Mouse (Mus musculus): ENCODE measurements around the gene Fgfr2.

Fgfr2 gene

DNA sequence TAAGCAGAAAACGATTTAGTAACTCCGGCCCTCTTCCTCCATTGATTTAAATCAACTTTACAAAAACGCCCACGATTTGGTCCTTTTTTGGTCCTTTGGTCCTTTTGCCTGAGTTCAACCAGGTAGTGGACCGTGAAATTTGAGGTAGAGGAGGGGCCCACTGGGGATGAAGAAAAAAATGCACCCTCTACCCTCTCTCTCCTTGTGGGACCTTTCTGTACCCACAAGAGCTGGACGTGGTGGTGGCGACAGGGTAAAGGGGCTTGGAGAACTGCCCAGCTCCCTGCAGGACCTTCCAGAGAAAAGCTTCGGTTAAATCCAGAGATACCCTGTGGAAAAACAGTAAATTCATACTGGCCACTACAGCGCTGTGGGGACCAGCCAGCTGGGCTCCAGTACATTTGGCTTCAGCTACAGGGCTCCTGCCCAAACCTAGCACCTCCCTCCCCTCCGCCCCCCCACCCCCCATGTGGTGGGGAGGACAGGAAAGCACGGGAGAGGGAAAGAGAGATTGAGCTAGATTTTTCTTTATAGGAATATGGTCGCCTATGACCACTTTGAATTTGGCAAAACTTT is 2185.8 kb downstream of the Fgfr2 start:
- CTCF ChIA-PET: no interaction called here

DNA sequence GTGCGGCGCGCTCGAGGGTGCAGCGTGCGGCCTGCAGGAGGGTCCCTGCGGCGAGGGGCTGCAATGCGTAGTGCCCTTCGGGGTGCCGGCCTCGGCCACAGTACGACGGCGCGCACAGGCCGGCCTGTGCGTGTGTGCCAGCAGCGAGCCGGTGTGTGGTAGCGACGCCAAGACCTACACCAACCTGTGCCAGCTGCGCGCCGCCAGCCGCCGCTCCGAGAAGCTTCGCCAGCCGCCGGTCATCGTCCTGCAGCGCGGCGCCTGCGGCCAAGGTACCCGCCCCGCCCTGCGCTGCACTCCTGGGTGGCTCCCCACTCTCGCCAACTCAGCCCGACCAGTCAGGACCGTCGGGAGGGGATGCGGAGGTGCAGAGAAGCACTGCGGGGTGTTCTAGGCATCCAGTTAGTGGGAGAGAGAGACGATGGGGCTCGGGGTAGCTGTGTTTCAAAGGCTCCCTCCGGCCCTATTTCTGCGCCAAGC is 2186.6 kb downstream of the Fgfr2 start:
- CTCF ChIA-PET: no interaction called here

DNA sequence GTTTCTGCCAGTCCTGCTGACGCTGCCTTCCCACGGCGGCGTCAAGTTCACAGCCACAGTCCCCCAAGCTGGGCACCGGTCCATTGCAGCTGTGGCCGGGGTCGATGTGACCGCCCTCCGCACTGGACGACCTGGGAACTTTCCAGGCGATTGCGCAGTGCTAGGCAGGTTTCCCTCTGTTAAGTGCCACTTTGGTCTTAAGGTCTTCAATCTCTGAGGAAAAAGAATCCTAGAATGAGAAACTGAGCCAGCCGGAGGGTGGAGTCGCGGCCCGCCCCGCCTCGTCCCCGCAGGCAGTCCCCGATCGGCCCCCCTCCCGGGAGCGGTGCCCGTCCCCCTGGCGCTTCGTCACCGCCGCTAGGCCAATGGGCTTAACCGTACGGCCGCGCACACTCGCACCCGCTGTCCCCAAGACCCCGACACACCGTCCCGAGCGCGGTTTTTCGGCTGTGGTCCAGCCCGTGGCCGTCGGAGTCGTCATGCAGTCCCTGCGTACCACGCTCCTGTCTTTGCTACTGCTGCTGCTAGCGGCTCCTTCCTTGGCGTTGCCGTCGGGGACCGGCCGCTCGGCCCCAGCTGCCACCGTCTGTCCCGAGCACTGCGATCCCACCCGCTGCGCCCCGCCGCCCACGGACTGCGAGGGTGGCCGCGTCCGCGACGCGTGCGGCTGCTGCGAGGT is 2187.2 kb downstream of the Fgfr2 start, which contains the start of gene Htra1:
Gene Htra1 (plus strand): TSS at position 319 of the 679 bp plus-strand sequence.
- CTCF ChIA-PET: no interaction called here

DNA sequence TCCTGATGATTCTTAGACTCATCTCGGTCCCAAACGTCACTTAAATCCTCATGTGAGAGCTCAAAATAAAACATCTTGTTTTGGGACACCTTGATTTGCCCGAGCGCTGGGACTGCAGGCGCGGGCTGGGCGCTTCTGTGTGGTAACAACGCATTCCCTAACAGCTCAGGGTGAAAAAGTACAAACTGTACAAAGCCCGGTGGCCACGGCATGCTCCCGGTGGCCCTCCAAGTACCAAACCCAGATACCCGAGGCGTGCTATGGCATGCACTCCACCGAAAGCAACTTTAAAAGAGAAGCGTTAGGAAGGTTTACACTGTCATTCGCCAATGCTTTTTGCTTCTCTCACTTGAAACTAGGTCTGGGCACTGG is 2187.7 kb downstream of the Fgfr2 start:
- CTCF ChIA-PET: no interaction called here

DNA sequence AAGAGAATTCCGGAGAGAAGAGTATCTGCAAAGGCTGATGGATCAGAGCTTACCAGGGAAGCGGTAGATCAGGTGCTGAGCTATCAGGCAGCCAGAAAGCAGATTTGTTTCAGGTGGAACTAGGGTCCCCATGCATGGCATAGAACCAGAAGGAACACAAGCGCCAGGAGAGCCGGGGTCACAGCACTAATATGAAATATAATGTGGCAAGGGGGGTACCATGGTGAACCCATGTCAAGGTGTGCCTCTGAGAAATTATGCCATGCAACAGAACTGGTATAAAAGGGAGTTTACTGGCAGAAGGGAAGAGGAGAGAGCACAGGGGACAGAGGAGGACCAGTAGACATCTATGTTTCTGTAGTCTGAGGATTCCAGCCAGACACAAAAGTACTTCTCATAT is 2188.5 kb downstream of the Fgfr2 start:
- CTCF ChIA-PET: no interaction called here

DNA sequence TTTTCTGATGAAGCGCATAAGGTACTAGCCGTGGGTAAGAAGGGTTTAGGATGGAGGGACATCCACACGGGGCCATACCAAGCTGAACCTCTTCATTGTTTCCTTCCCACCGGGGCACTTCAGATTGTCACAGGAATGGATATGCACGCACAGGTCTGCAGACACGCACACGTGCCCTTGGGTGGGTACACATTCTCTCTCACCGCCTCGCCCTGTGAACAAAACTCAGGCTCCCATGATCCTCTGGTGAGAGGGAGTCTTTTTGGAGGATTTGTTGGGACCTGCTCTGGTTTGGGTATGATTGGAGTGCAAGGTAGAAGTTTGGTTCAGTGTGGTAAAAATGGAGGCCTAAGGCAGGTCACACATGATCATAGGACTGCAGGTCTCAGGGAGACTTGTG is 2190.2 kb downstream of the Fgfr2 start:
- CTCF ChIA-PET: no interaction called here

DNA sequence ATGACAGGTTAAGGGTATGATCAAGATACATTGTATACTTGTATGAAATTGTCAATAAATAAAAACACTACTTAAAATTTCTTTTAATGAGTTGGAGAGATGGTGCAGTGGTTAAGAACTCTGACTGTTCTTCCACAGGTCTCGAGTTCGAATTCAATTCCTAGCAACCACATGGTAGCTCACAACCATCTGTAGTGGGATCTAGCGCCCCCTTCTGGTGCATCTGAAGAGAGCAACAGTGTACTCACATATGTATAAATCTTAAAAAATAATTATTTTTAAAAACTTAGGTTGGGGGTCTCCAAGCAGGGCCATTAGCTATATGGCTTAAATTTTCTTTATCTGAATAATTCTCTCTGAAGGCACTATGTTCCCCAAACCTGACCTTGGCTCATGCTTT is 2192.7 kb downstream of the Fgfr2 start:
- CTCF ChIA-PET: interaction anchor here (1.0 kb wide), 1 partner anchor 168 kb away, joined by 3 read pairs; no protein-coding TSS in a partner anchor

DNA sequence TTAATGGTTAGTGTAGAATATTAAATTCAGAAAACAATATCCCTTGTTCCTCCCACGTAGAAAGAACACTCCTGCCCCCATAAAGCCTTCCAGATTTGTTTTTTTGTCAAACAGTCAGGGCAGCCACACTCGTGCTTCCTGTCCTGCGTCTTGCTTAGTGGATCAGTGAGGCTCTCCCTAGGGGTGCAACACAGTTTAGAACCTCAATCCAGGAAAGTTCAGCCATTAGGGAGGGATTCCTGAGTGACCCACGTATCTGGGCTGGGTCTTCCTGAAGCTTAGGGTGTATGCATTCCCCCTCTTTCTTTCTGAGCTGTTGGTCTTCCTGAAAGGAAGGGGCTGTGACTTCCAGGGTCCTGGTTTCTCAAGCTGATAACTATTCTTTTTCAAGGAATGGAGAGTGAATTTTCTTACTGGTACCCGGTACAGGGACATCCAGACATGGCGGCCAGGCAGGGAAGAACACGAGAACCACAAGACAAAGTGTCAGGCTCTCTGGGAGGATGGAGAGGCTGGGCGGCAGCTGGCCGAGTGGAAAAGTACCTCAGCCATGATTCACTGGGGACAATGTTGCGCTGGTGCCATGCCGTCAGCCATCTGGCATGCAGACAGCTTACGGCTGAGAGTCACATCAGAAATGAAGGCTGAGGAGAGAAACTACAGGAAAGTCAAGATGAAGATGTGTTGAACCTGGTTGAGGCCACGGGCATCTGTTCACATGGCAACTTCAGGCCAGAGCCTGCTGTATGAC is 2200.0 kb downstream of the Fgfr2 start:
- CTCF ChIA-PET: no interaction called here

DNA sequence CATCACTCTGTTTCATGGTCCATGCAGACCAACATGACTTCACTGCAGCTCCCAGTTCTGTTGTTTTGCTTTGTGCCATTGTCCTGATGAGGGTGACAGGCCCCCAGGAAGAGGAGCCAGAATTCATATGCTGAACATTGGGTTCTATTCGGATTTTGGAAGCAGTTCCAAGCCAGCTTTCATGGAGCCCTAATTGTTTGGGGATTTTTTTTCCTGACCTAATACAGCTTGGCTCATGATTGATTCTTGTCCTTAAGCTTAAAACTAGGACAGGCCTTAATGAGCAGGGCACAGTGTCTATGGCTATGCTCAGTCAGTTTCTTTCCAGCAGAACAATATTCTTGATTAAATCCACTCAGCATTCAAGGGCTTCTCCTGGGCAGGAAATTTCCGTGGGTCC is 2204.9 kb downstream of the Fgfr2 start:
- CTCF ChIA-PET: no interaction called here

DNA sequence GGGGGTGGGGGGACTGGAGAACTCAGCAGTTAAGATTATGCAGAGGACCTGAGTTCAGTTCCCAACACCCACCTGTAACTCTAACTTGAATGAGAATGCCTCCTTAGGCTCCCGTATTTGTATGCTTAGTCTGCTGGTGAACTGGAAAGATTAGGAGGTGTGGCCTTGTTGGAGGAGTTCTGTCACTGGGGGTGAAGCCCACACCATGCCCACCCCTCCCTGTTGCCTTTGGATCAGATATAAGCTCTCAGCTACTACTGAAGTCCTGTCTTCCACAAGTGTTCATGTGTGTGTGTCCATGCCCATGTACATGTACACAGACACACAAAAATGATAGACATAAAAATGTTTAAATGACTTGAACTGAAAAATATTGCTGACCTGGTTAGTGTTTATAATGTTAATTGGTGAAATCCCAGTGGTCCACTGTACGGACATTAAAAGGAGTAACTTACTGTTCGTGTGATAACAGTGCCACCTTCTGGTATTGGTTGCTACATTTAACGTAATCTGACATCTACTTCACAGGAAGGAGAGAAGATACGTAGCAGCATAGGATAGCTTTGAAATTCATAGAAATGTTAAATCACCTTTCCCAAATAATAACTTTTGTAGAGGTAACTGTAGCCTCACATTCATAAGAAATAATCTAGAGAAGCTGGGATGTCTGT is 2208.3 kb downstream of the Fgfr2 start:
- CTCF ChIA-PET: interaction anchor here (1.0 kb wide), 1 partner anchor 144 kb away, joined by 3 read pairs; no protein-coding TSS in a partner anchor

DNA sequence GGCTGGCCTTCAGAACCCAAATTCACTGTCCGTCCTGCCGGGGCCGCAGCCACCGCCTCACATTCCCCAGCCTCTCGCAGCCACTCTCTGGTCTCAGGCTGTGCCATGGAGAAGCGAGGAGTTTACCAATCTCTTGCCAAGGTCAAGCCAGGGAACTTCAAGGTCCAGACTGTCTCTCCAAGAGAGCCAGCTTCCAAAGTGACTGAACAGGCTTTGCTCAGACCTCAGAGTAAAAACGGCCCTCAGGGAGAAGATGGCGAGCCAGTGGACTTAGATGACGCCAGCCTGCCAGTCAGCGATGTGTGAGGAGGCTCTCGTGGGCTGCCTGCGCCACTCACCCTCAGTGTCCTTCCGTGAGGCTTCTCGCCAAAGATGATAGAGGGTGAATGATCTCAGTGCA is 2212.3 kb downstream of the Fgfr2 start:
- CTCF ChIA-PET: no interaction called here

DNA sequence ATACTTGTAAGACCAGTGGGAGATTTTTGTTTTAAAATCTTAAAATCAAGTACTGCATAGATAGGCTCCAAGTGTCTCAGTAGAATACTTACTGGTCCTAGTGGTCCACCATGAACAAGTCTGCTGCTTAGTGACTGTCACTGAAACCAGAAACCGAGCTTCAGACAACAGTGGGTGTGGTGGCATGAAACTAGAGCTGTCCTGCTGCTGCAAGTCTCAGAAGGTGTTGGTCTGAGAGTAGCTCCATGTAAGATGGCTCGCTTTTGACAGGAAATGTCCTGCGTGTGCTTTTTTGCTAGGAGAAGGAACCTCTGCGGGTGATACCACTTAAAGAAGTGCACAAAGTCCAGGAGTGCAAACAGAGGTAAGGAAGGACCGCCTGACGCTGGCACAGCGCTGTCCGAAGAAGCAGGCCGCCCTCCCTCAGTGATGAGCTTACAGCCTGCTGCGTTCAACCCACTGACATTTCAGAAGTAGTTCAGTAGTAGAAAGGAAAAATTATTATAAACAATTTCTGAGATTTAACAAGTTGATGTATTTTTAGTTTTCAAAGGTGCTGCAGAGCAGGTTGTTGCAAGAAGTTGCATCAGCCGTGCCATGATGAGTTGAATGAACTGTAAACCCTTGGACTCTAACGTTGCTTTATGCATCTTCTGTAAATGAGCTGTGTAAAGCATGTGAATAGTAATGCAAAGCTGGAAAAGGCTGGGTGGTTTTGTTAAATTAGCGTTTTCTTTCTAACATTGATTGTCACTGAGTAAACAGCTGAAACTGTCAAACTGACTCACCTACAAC is 2218.4 kb downstream of the Fgfr2 start:
- CTCF ChIA-PET: interaction anchor here (0.6 kb wide), 1 partner anchor 87 kb away, joined by 5 read pairs; no protein-coding TSS in a partner anchor

DNA sequence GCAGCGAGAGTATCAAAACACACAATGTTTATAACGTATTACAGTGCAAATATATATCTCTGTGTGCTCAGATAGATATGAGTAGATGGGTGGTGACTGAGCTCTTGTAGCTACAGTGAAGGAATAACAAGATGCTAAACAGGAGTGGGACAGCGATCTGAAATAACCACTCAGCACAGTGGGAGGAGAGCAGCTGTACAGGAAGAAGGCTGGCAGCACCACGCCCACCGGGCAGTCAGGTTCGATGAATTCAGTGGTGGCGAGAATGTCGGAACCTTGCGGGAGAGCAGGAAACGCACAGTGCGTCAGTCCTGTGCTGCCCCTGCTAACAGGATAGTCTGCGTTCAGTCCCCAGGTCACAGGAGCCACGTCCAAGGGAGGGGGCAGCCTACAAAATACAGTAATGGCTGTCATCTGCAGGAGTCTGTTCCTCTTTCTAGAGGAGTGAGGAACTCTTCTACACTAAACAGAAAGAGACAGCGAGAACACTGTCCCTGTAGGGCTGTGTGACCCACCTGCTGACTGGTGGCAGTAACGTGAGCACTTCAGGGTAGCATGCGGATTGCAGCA is 2219.6 kb downstream of the Fgfr2 start:
- CTCF ChIA-PET: no interaction called here

DNA sequence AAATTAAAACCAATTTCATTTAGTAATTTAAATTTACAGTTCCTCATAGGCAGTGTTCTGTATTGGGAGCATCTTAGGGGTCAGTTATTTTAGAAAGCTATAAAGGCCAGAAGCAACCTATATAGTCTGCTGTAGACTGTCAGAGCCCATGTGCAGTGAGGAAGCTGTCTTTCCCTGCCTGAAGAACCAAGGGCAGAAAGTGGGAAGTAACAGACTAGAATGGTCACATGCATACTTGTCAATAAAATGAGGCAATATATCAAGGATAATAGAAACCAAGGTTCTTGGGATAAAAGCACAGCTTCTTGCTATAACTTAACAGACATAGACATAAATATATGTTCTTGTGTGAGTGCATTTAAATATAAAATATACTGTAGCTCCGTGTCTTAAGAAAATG is 2220.2 kb downstream of the Fgfr2 start:
- CTCF ChIA-PET: no interaction called here

DNA sequence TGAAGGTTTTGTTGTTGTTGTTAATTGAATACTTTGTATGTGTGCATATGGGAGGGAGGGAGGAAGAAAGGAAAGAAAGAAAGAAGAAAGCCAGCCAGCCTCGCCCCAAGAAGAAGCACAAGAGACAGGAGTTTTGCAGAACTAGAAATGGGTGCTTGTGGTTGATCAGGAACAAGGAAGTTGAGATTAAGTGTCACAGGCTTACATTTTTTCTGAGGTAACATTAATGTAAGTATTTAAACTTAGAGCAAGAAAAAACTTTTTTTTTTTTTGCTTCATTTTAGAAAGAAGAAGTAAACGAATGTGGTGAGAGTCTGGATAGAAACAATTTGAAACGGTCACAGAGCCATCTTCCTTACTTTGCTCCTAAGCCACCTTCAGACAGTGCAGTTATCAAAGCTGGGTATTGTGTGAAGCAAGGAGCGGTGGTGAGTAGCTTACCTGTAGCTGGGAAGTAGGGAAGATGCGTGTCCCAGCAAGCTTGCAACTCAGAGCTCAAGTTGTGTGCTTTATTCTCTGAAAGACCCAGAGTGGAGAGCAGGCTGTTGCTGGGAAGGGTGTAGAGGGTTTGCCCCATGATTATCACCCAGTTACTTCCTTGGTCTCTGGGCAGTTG is 2222.8 kb downstream of the Fgfr2 start:
- CTCF ChIA-PET: no interaction called here

DNA sequence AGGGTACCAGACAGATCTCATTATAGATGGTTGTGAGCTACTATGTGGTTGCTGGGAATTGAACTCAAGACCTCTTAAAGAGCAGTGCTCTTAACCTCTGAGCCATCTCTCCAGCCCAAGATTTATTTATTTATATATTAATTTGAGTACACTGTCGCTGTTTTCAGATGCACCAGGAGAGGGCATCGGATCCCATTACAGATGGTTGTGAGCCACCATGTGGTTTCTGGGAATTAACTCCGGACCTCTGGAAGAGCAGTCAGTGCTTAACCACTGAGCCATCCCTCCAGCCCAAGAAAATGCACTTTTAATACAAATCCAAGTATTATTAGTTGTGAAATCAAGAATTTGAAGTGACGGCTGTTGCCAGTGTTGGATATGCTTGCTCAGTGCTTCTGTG is 2224.8 kb downstream of the Fgfr2 start:
- CTCF ChIA-PET: interaction anchor here (0.6 to 0.7 kb wide), 2 partner anchors 12 to 447 kb away, joined by 4 to 6 read pairs; no protein-coding TSS in a partner anchor

DNA sequence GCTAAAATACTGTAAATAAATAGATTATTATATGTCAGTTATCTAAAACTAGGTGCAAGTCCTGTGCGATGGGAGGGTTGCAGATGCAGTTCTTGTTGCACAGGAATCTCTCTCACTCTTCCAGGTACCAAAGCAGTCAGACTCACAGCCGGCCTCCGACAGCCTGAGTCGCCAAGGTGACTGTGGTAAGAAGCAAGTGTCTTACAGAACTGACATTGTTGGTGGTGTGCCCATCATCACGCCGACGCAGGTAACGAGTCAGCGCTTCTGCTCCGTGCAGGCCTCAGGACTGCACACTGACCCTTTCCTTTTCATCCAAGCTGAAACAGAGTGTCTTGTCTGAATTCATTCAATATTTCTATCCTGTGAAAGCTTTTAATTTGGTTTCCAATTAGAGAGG is 2225.9 kb downstream of the Fgfr2 start:
- CTCF ChIA-PET: no interaction called here

DNA sequence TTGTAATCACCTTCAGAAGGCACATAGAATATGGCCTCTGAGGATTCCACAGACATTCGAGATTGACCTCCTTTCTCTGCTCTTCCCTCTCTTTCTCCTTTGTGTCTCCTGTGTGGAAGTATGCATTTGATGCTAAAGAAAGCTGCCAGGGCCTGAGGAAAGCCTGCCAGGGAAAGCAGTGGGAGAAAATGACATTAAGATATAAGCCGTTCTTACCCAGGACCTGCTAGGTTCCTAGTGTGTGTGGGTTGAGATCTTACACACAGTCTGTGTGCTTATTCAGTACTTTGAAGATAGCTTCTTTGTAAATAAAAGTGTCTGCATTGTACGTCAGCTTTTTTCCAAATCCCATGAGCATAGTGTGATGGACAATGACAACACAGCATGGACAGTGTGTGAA is 2227.1 kb downstream of the Fgfr2 start:
- CTCF ChIA-PET: no interaction called here

DNA sequence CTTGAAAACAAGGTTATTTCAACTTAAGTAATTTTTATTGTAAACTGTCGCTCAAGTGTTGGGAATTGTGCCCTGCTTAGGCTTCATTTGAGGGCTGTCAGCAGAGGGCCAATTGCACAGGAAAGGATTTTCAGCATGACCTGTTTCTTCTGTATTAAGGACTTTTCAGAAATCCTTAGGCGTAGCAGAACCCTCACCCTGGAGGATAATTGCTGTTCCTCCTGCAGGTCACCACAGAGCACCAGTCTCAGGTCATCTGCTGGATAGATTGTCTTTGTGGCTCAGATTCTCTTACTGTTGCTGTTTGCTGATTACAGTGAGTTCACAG is 2227.6 kb downstream of the Fgfr2 start:
- CTCF ChIA-PET: no interaction called here

DNA sequence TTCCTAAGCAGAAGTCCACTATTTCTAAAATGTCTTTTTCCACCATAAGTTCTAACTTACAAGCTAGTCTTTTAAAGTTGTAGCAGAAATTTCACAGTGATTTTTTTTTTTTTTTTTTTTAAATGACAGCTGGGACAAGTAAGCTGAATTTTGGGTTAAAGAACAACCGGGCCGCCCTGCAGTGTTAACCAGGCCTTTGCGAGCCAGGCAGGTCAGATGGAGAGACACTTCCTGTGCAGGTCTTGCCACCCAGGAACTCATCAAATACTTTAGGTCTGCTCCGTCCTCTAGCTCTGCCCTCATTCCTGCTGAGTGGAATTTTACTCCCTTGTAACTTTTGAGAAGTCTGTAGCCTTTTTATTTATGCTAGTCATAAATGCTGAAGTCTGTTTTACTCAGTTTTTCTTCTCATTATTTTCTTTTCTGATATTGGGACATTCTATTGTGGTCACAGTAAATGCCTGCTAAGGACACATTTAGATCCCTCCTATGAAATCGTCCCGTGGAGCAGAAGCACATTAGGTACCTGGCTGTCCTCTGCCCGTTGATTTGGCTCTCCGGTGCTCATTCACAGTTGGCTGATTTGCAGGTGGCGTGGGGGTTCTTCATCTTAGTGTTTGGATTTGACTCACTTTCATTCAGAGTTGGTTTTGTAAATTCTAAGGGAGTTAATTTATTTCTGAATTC is 2228.1 kb downstream of the Fgfr2 start:
- CTCF ChIA-PET: no interaction called here
